Mouse (Mus musculus): ENCODE measurements around the gene Tbc1d4.

The Tbc1d4 gene

DNA sequence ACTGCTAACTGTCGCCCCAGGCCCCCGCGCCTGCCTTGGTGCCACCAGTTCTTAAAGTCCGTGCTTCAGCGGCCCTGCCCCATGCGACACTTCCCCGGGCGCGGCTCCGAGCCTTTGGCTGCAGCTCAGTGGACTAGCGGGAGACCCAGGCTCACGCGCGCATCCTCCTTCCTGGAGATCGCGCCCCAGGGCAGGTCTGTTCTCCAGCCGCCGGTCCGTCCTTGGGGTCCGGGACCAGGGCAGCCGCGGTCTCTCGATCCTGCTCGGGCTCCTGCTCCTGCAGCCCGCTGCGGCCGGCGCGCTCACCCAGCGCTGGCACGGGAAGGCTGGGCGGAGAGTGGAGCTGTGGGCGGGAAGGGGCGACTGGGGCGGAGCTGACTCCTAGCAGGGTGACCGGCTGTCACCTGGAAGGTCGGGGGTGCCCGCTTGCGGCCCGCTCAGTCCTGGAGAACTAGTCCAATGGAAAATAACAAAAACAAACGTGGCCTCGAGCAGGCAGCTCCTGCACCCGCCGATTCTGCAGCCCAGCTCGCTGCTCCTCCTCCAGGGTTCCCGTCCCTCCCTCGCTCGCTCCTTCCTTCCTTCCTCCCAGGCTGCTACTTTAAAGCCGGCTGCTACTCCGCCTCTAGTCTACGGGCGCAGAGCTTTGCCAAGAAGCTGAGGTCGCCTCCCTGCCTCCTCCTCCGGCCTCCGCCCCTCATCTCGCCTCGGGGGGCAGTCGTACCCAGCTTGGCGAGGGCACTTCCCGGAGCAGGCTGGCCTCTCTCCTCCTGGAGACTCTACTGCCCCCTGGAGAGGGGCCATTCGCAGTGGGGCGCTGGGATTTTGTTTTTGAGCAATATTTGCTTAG lies at the start of gene Tbc1d4:
Gene Tbc1d4, minus strand, starts transcription at position 673 of the 850 bp plus-strand sequence.
- peak; percentile 74 for DNase-seq (ENCODE audit: low spot score)

DNA sequence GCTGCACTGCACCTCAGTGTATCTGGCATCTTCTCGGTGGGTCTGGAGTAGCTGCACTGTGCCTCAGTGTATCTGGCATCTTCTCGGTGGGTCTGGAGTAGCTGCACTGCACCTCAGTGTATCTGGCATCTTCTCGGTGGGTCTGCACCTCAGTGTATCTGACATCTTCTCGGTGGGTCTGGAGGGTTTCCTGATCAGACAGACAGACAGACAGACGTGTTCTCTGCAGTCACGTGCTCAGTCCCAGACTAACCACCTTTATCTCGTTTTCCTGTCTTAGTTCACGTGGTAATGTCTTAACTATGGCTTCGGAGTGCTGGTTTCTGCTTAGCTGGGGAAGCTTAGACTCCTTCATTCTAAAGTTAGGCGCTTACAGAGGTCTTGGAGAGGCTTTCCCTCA lies 47.3 kb upstream of the Tbc1d4 start:
- no peak for DNase-seq (ENCODE audit: low spot score)

DNA sequence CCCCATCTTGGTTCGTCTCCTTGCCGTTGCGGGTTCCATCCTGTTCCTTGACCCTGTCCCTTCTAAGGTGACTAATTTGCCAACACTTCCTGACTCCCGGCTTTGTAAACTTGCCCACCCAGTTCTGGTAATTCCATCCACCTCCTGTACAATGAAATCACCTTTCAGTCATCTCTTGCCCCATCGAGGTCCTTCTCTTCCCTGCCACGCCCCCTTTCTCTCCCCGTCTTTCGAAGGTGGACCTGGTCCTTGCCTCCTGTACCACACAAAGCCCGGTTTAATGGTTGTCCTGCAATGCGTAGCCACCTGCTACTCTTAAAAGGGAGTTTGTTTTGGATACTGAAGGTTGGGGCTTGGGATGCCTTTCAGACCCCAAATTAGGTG lies 45.5 kb upstream of the Tbc1d4 start:
- DNase-seq (ENCODE audit: low spot score): no peak

DNA sequence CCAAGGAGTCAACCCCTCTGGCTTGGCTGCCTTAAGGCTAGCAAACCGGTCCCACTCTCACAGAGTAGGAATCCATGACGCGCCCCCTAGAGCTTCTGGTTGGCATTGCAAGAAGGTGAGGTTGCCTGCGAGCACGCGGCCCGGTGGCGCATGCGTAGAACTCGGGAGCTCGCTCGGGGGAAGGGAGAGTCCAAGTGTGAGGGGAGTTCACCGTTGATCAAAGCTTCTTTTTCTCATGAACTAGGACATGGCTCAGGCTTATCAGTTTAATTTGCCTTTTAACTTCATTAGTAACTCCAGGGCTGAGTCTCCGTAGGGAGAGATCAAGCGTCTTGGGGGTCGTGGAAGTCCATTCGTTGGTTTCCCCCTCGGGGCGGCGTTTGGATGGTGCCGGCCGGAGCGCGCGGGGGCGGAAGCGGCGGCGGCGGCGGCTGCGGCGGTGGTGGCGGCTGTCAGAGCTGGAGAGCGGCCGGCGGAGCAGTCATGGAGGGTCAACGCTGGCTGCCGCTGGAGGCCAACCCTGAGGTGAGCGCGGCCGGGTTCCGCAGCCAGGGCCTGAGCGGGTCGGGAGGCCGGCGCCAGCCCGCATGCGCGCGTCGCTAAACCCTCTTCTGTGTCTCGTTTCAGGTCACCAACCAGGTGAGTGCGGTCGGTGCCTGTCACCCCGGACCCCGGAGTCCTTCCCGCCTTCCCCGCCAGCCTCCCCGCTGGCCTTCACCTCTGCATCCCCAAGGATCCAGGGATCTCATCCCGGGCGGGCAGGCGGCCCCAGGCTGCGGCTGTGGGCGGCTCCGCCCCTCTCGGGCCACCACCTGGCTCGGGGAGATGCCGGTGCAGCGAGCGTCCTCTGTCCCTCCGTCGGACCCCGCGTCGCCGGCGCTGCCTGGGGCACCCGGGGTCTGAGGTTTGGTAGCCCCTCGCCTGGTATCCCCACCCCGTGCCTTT lies 44.9 kb upstream of the Tbc1d4 start, which contains the start of gene Uchl3:
Gene Uchl3, plus strand, starts transcription at position 387 of the 945 bp plus-strand sequence.
- peak; percentile 89 for DNase-seq (ENCODE audit: low spot score)

DNA sequence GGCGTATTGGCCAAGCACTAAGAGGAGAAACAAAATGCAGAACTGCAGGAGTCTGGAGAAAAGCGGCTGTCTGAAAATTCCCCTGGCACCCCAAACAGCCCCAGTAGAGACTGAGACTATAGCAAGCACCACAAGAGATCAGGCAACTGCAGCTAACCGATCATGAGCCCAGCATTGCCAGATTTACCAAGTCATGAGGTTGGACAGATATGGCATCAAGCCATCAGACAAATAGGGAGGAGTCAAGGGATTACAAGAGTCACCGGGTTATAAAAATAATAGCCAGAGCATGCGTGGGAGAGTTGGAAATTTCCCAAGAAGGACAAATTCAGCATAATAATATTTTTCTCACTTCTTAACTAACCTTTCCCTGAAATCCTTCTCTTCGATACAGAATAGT lies 43.6 kb upstream of the Tbc1d4 start:
- no peak for DNase-seq (ENCODE audit: low spot score)

DNA sequence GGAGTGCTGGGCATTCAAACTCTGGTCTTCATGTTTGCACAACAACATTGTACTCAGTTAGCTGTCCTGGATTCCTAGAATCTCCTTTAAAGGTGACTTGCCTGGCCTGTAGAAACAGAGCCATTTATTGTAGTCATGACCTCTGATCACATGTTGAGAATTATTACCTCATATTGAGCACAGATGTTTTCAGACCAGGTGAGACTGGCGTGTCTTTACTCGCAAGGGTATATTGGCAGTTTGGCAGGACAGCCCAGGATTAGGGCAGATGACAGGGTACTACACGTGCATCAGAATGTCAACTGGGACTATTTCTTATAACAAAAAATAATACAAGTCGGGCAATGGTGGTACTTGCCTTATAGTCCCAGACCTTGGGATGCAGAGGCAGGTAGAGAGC lies 41.6 kb upstream of the Tbc1d4 start:
- no peak for DNase-seq (ENCODE audit: low spot score)

DNA sequence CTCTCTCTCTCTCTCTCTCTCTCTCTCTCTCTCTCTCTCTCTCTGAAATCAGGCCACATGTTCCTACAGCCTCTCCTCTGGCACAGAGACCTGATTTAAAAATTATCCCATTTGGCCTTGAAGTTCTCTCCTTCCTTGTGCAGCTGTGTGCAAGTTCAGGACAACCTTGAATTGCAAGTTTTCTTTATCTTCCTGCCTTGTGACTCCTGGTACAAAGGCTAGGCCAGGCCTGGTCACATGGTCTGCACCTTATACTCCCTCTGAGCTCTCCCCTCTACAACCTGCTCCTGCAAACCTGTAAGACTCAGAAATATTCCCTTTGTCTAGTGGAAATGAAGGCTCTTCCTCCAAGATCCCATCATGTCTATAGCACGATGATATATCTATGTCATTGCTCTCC lies 36.0 kb upstream of the Tbc1d4 start:
- DNase-seq (ENCODE audit: low spot score): peak; percentile 45

DNA sequence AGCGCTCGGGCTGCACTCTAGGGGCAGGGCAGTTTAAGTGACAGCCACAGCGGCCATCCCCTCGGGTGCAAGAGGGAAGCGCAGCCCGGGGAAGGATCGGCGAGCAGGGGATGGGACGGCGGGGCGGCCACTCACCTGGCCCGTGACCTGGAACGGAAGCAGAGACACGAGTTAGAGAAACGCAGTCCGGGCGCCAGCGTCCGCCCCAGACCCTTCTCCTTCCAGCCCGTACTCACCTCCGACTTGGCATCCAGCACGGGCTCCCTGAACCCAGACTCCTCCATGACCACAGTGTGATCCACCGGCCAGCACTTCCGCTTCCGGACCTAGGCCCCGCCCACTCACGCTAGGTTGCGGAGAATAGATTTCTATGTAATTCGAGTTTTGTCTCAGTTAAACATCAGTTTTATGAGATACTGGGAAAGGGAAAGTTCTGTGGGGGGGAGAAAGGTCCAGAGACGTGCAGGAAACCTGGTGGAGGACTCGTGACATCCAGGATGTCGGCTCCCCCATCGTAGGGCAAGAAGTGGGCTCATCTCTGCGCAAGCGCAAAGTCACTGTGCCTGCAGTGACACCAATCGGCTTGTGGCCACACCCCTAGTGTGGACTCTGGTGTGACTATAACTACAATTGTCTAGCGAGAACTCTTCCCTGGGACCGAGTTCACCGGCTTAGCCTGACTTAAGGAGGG lies 31.3 kb upstream of the Tbc1d4 start, which contains the start of gene Commd6:
Gene Commd6, minus strand, starts transcription at position 534 of the 691 bp plus-strand sequence.
- DNase-seq (ENCODE audit: low spot score): peak; percentile 93

DNA sequence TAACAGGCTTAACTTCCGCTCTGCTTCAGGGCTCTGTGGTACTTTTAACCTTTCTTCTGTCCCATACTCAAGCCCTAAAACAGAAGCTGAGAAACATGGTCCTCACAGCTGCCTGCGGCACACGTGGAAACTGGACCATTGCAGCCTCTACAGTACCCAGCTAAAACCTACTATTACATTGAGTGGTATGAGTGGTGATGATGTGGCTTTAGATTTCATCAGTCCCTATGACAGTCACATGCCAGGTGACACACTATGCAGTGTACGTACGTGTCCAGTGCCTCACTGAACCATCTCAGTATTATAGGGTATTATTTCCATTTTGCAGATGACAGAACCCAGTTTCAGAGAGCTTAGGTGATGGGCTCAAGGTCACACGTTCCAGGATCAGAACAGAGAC lies 28.4 kb upstream of the Tbc1d4 start:
- no peak for DNase-seq (ENCODE audit: low spot score)

DNA sequence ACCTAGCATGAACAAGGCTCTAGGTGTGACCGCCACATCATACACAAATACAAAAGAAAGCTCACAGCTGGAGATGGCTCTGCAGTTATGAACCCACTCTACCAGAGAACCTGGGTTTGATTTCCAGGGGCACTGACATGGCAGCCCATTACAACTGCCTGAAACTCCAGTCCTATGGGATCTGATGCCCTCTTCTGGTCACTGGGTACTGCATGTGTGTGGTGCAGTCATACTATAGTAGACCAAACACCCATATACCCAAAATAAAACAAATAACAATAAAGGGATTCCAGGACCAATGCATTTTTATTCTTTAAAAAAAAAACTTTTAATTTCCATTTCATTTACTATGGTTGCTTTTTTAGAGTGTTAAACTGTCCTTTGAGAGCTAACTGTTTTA lies 26.8 kb upstream of the Tbc1d4 start:
- no peak for DNase-seq (ENCODE audit: low spot score)

DNA sequence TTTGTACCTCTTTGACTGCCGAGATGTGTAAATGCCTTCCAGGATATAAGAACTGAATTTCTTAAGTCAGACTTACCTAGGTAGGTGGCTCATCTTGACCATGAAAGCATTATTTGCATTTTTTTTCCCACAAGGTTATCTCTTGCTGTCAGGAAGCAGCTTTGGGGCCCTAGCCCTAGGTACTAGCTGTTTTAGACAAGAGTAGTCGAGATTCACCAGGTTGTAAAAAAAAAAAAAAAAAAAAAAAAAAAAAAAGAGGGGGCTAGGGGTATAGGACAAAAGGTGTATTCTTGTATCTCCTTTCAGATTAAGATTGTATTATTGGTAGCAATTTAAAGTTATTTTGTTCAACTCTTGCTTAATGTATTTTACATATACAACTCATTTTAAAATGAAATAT lies 21.6 kb upstream of the Tbc1d4 start:
- DNase-seq (ENCODE audit: low spot score): no peak

DNA sequence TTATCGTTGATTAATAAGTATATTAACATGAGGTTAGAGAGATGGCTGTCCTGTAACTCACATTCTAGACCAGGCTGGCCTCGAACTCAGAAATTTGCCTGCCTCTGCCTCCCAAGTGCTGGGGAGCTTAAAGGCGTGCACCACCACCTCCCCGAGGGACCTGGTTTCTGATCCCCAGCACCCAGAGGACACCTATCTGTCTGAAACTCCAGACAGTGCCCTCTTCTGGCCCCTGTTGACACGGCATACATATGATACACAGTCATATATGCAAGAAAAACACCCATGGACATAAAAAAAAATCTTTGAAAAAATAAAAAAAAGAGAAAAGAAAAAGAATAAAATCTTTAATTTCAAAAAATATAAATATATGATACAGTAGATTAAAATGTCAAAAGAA lies 8.7 kb upstream of the Tbc1d4 start:
- DNase-seq (ENCODE audit: low spot score): no peak

DNA sequence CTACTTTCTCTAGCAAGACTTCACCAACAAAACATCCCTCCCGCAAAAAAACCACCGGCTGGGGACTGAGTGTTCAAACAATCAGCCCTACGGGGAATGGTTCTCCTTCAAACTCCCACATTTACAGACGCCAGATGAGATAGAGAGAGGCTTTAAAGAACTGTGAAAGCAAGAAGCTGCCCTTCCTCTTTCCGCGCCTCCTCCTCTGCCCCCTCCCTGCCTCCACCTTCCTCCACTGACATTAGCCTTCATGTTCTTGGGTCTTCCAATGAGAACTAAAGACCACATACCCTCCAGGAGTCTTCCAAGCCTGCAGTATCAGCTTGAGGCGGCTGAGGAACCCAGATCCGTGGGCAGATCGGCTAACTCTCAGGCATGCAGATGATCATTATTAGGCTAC lies 7.2 kb upstream of the Tbc1d4 start:
- no peak for DNase-seq (ENCODE audit: low spot score)

DNA sequence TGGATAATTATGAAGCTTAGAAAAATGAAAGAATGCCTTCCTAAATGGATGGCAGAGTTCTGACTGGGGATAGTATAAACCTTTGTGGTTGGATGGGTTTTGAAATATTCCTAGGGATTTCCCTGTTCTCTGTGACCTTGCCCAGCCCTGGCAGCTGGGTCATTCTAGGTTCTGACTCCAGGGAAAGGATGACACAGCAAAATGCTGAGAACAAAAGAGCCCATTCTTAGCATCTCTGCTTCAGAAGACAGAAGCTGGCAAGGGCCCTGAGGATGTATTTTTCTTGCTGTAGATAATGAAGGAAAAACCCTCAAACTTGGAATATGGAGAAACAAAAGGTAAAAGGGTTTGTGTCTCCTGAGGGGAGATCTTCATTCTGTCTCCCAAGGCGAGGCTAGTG lies 4.2 kb upstream of the Tbc1d4 start:
- no peak for DNase-seq (ENCODE audit: low spot score)

DNA sequence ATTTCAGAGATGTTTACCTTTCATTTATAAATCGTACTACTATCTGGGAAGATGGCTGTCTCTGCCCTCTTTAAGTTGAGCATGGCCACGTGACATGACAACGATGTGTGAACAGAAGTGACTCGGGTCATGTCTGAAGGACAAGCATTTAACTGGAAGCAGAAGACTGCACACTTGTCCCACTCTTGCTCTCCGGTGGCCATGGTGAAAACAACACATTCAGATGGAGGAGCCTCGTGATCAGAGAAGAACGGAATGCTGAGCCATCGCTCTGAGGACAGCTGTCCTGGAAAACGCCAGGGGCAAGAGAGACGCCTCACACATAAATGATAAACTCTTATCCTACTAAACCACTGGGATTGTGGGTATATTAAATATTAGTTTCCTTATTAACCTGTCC lies 1.7 kb upstream of the Tbc1d4 start:
- no peak for DNase-seq (ENCODE audit: low spot score)

DNA sequence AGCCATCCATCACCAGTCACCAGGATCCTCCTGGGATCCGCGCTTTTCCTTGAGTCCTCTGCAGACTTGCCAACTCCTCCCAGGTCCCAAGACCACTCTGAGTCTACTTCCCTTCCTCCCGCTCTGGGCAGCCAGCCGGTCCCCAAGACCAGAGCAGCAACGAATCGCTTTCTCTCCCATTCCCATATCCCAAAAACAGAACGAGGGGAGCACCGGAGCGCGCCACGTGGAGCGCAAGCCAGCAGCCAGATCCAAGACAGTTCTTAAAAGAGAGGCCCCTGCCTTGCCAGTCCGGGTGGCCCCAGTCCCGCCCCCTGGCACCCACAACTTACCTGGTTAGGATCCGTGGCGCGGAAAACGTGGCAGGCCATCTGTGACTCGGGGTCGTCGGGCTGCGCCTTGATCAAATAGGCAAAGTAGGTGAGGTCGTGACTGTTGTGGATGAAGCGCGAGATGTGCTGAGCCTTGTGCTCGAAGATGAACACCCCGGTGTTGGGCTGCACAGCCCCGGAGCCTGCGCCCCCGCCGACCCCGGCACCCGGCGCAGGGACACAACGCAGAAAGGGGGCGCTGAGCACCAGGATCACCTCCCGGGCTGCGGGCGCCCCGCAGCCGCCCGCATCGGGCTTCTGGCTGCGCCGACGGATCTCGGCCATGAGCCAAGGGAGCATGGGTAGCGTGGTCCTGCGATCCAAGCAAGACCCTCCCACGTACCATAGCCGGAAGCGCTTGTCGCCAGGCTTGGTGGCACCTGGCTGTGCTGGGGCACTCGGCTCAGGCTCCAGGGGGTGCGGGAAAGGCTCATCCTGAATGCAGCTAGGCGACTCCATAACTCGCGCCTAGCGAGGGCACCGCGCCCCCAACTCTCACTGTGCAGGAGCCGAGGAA lies 1.1 kb downstream of the Tbc1d4 start:
- peak; percentile 7 for DNase-seq (ENCODE audit: low spot score)

DNA sequence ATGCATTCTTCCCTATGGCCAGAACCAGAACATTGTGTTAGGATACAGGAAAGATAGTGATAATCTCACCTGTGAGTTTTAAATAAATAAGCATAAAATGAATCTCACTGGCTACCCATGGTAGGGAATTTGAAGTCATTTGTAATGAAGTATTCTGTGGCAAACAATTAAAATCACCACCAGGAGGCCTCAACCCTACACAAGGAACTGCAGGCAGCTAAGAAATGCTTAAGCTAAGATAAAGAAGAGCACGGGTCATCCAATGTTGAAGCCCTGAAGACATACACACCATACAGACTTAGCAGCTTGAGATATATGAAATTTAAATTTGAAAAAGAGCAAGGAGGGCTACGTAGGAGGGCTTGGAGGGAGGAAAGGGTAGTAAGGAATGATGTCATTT lies 3.1 kb downstream of the Tbc1d4 start:
- DNase-seq (ENCODE audit: low spot score): no peak

DNA sequence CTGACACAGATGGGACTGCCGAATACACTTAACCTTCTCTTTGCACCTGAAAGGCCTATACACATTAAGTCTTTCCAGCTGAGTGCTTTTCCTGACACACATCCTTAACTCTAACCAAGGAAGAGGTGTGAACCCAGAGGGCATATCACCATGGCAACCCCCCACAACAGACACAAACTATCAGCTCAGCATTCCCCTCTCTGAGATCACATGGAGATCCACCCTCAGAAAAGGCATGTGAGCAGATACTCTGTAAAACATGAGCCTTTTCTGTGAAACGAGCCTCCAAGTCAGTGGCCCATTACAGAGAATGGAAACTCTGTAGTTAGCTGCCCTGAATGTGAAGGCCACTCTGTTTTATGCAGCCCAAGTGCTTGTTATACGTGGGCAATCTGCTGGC lies 6.1 kb downstream of the Tbc1d4 start:
- DNase-seq (ENCODE audit: low spot score): no peak

DNA sequence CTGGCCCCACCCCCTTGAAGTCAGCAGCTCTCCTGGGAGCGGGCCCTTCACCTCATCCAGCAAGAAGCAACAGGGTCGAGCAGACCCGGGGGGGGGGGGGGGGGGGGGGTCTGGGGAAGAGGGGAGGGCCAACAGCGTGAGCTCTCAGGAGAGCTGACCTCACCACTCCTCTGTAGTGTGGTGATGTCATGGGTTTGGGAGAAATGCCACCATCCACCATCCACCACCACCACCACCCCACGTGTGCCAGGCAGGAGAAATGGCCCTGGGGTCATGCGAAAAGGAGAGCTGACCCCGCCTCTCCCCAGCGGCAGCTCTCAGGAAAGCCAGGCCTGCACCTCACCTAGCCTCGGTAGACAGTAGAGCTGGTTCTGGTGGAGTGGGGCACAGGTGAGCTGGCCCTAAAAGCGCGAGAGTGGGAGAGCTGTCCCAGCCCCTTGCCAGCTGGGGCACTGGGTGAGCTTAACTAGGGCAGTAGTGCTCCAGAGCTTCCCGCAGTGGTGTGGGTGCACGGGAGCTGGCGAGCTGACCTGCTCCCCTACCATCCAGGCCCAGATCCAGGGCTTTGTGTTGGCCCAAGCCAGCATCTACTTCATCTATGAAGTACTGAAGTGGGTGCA lies 11.8 kb downstream of the Tbc1d4 start:
- no peak for DNase-seq (ENCODE audit: low spot score)

DNA sequence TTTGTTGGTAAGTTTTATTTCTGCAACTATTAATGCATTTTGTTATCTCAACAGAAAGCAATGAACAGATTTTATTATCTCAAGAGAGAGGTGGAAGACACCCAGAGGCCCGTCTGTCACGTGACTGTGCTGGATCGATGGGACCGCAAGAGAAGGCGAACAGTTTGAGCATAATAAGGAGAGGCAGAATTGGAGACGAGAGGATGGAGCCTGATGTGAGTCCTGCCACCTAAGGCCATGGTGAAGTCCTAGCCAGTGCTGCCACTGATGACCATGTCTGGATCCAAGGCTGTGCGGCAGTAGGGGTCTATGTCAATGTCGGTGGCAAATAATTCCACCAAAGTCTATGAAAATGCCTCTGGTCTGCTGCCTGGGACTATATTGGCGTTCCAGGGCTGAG lies 12.3 kb downstream of the Tbc1d4 start:
- DNase-seq (ENCODE audit: low spot score): no peak

Data from yolk sac, embryonic 10.5 days (tissue).